In the genomic region with DNA sequence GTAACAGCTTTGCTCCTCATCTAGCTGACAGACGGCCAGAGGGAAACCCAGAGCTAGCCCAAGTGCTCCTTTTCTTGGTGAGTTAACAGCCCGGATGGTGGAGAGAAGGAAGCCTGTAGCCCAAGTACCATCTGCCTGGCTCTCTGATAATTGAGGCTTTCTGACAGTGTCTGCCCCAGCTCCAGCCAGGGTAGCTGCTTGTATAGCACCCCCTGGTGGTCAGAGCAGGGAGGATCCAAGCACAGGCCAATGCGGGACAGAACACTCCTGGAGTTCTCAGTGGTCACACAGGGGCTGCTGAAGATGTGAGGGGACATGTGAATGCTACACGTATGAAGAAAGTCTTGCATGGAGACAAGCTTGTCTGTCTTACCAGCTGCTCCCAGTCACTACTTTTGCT, we compare ENCODE assay signal across 8 mouse cellular contexts. TPM values are rescaled to one million over a fixed set of nuclear protein-coding genes. Genes with fewer than 3 reads are reported as not detected.
A peak's percentile ranks its signal among the peaks of the same experiment; 100 is the strongest.
DNase-seq lines count a peak whose midpoint lies in the region; ATAC-seq and TF ChIP-seq lines count a peak whose summit lies in the region.

No protein-coding gene starts in this region.

- 26% methylated on average over 4 of the region's 4 CpGs for WGBS in liver, postnatal 0 days (ENCODE audit: insufficient replicate concordance)

- DNase-seq in B cell, adult 2 months, result peak; percentile 88
- peak; percentile 67 for DNase-seq in R1 (ENCODE audit: low read depth, low spot score)
- DNase-seq in cerebellum, postnatal 36 days, result peak; percentile 58 to 66
- peak; percentile 84 for DNase-seq in gastrocnemius, postnatal 14 days
- peak; percentile 79 for DNase-seq in kidney, adult 9 months
- DNase-seq in liver, postnatal 0 days, result peak; percentile 81
- peak; percentile 58 for DNase-seq in ovary, adult 18-20 months (ENCODE audit: low spot score)
- peak; percentile 79 for DNase-seq in thymus, postnatal 0 days (ENCODE audit: low spot score)

- intact Hi-C loops in gastrocnemius, postnatal 14 days (cut with DNase I; ENCODE audit: low total_unique reads), result loop anchor here (5.0 kb wide), 1 partner anchor 133 kb away; no protein-coding TSS in a partner anchor

- no peak overlapping the region for H3K4me2 ChIP-seq in liver, postnatal 0 days (ENCODE audit: low read depth, low read length)

- H3K4me1 ChIP-seq in liver, postnatal 0 days (ENCODE audit: insufficient read depth), result peaks cover 5% of the 10 kb centered on the region; the same call in 1 of the 2 replicates

- no peaks in the 10 kb centered on the region for H3K27me3 ChIP-seq in liver, postnatal 0 days (ENCODE audit: insufficient read depth, low read length)

- H3K9ac ChIP-seq in liver, postnatal 0 days (replicated peaks), result no peak overlapping the region

- H3K4me3 ChIP-seq in liver, postnatal 0 days (ENCODE audit: low read depth, low read length), result no peak overlapping the region

- peaks cover 6% of the 10 kb centered on the region for H3K9me3 ChIP-seq in liver, postnatal 0 days (ENCODE audit: low read length)

- peak; percentile 56; the same call in 1 of the 2 replicates for ATAC-seq in liver, postnatal 0 days

- no peak for TF ChIP-seq EP300 in liver, postnatal 0 days (IDR thresholded peaks at IDR 0.05; ENCODE audit: low read depth)

- H3K27ac ChIP-seq in liver, postnatal 0 days (ENCODE audit: low read depth), result no peak overlapping the region

- H3K36me3 ChIP-seq in liver, postnatal 0 days (replicated peaks; ENCODE audit: insufficient read depth, low read length), result no peaks in the 10 kb centered on the region

- TF ChIP-seq CTCF in liver, postnatal 0 days (IDR thresholded peaks at IDR 0.05; ENCODE audit: low read depth), result peak; percentile 96

RNA-seq across cellular contexts. Expression of a gene that starts 47.7 kb away (rescaled TPM):
- total RNA-seq in gastrocnemius, postnatal 14 days (2021), result 100 to 1,000 TPM; 212 to 288 TPM
- 0.28 and 0.50 TPM in 2 replicates for polyA plus RNA-seq in liver, postnatal 0 days (2015; fragmentation: Nextera tagmentation; extraction: Ambion mirVana)
- polyA plus RNA-seq in thymus, postnatal 0 days (2015; fragmentation: Nextera tagmentation; extraction: Ambion mirVana), result 14.5 and 16.7 TPM in 2 replicates

Comparison
In these comparisons a context has a peak if more than half of its experiments do, and no peak if none do; other contexts are left out.
1. RNA of a gene that starts 47.7 kb away (polyA plus RNA-seq): 14.5 to 16.7 TPM in thymus, postnatal 0 days; 0.28 to 0.50 TPM in liver, postnatal 0 days; every median in the first group is over 10 times any median in the second.
2. Peak in every context shown above with its lines, with median percentiles within 50 percentile points of each other: DNase-seq.